Mouse (Mus musculus): ENCODE results near the gene Acat2. TPM values are rescaled to one million over a fixed set of nuclear protein-coding genes. Genes with fewer than 3 reads are reported as not detected.
A peak's percentile ranks its signal among the peaks of the same experiment; 100 is the strongest.
"Not testable (repeated sequence)": the region's sequence is repeated elsewhere in the genome, so short reads cannot be mapped to it uniquely, and the experiment has no call there.

Gene Acat2
- total RNA-seq, 2 experiments from 2014 or later = 78.2 to 190 TPM

DNA sequence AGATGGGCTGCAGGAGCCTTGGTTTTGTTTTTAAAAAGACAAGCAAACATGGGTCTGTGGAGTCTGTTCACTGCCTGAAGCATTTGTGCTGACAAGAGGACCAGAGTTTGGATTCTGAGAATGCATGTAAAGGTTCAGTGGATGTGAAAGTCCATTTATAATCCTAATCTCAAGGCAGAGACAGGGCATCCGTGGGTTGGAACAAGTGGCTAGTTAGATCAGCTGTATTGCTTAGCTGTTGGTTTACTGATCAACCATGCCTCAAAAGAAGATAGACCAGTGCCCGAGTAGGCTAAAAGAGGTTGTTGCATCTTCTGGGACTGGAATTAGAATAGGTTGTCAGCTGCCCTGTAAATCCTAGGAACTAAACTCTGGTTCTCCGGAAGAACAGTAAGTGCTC is 2.9 kb upstream of the Acat2 start:
- DNase-seq (ENCODE audit: low spot score in 2 of 2) = no peak

DNA sequence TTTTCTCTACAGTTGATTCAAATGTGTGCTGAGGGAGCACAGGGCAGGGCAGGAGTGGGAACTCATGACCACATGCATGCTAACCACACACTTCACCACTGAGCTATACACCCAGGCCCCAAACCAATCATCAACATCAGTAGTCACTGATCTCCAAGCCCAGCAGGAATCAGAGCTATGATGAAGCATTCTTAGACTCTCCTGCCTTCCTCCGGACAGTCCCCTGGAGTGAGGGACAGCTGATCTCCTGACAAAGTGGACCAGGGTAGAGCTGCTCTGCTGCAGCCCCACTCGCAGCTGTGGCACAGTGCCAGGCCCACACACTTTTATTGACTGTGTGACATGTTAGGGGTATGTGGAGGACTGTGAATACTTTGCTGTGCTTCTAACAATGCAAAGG is 1.2 kb downstream of the Acat2 start:
- not testable (repeated sequence) for DNase-seq (ENCODE audit: low spot score in 2 of 2)

DNA sequence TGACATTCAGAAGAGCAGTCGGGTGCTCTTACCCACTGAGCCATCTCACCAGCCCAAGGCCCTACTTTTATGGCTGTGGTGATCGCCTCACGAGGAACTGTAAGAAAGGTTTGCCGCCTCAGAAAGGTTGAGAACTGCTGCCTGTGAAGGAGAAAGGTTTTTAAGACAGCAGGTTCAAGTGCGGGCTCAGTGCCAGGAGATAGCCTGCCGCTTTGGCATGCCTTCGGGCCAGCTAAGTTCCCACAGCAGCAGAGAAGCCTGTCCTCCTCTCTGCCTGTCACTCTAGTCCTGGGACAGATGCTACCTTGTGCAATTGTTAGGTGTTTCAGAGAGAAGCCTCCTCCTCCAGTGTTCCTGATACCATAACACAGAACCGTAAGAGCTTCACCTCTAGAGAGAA is 3.9 kb downstream of the Acat2 start:
- no peak for DNase-seq (ENCODE audit: low spot score in 2 of 2)

GRCm38 (mm10) chr17:12949669-12950068 is 10.9 kb downstream of the Acat2 start:
- DNase-seq (ENCODE audit: low spot score in 2 of 2) = no peak

GRCm38 (mm10) chr17:12942459-12943162 is 17.9 kb downstream of the Acat2 start:
- DNase-seq (ENCODE audit: low spot score in 2 of 2) = no peak

DNA sequence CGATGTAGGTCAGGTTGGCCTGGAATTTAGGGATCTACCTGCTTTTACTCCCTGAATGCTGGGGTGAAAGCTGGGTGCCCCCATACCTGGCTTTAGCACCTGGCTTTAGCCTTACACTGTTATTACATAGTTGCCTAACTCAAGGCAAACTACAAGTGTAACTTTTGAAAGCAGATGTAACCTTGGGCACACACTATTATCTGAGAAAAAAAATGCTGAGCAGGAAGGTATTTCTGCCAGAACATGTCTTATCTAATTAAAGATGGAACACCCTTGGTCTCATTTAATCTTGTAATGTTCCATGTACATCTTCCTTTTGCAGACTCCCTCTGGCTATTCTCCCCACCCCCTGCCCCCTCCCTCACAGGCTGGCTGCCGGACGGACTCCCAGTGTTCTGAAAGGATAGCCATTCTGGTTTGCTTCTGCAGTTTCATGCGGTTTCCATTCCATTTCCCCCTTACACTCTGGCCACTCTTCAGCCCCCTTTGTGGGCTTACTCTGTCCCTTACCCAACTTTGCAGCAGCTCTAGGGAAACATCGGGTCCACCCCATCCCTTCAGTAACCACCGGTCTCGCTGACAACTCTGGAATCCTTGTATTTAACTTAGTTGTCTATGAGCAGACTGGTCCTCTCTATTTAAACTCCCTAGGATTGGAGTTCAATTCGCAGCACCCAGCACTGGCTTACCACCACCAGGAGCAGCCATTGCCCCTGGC is 18.8 kb downstream of the Acat2 start:
- DNase-seq (ENCODE audit: low spot score in 2 of 2) = no peak

DNA sequence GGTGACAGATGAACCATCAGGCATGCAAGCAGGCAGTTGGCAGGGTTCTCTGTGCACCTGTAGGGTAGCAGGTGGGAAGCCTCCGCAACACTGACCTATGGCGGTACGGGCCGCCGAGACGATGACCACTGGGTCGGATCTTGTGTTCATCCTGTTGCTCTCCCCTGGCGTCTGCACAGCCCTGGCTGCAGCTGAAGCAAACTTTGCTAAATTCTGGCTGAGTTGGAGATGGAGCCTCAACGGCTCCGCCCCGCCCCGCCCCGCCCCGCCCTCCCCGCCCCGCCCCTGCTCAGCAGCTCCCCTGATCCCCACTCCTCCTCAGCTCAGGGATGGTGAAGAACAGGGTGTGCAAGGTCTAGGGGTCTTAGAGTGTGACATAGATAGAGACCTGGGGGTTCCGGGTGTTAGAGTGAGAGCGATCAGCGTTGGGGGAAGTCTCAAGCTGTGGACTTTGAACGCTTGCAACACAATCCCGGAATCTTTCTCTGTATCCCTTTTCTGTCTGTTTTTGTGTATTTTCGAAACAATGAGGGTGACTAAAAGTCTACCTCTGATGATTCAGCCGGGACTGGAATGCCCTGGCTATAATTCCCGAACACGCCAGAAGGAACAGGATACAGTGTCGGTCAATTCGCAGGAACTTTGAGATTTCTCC is 20.3 kb downstream of the Acat2 start, which contains the start of gene Acat3:
Gene Acat3 (minus strand): TSS at position 450 of the 655 bp plus-strand sequence.
- DNase-seq (ENCODE audit: low spot score in 2 of 2) = peak in 1 of 2 experiments; percentile 6

DNA sequence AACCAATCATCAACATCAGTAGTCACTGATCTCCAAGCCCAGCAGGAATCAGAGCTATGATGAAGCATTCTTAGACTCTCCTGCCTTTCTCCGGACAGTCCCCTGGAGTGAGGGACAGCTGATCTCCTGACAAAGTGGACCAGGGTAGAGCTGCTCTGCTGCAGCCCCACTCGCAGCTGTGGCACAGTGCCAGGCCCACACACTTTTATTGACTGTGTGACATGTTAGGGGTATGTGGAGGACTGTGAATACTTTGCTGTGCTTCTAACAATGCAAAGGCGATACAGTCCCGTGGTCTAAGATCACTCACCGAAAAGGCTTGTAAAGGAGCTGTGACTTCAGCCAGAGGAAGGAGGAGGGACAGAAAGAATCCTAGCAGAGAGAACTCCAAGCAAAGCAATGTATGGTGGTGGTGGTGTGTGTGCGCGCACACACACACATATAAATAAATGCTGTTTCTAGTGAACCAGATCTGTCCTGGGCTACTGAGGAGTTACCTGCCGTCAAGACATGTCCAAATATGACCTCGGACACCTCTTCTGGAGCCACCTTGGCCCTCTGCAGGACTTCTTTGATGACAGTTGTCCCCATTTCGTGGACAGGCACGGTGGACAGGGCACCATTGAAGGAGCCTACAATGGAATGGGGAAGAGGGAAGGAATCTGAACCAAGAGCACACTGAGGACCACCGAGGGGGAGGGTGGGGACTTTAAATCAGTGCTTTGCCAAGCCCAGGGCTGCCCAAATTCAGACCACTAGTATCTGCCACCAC is 21.0 kb downstream of the Acat2 start:
- DNase-seq (ENCODE audit: low spot score in 2 of 2) = not testable (repeated sequence)

DNA sequence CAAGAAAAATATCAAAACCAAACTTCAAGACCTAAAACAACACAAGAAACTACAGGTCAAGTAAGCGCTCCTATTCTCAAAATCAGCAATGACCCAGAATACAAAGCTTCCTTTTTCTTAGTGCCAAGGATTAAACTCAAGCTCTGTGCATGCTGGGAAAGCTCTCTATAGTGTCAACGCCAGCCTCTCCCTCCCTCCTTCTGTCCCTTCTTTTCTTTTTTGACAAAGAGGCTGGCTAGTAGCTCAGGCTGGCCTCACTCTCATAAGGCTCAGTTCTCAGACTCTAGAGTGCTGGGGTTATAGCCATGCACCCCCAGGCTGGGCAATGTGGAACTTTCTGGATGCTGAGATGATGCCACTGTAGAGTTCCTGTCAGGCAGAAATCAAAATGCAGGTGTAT is 22.5 kb downstream of the Acat2 start:
- DNase-seq (ENCODE audit: low spot score in 2 of 2) = no peak

GRCm38 (mm10) chr17:12937412-12937970 is 23.1 kb downstream of the Acat2 start:
- no peak for DNase-seq (ENCODE audit: low spot score in 2 of 2)

- DNase-seq (ENCODE audit: low spot score in 2 of 2) = no peak
Measured at GRCm38 (mm10) chr17:12935719-12936118, 24.8 kb downstream of the Acat2 start.

DNA sequence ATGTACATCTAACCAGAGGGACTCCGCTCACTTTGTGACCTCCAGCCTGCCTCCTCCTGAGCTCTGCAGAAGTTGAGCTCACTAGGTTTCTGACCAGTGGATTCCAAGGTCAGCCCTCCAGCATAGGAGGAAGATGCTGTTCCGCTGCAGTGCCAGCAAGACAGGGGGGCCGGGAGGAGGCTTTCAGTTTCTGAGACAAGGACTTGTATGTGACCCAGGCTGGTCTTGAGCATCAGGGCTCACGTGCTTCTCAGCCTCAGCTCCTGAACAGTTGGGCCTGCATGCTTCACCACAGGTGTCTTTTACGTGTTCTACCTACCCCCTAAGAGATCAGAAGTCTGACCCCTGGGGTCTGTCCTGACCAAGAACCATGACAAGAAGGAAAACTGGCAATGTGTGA is 29.0 kb downstream of the Acat2 start:
- not testable (repeated sequence) for DNase-seq (ENCODE audit: low spot score in 2 of 2)

GRCm38 (mm10) chr17:12925703-12926180 is 34.8 kb downstream of the Acat2 start:
- DNase-seq (ENCODE audit: low spot score in 2 of 2) = no peak

GRCm38 (mm10) chr17:12925001-12925400 is 35.5 kb downstream of the Acat2 start:
- DNase-seq (ENCODE audit: low spot score in 2 of 2) = no peak

DNA sequence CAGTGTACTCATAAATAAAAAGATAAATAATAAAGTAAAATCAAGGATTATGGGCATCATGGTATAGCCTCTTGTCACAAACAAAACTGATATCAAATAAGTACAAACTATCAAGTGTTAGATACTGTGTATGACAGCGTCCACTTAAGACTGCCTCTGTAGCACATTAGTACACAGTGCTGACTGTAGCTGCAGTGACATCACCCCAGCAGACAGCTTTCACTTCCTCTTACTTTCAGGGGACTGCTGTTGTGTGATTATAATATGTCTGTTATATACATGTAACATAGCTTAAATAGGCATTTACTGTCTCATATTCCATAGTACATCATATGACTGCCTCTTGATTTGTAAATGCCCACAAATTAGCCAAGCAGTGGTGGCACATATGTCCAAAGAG is 39.5 kb downstream of the Acat2 start:
- DNase-seq (ENCODE audit: low spot score in 2 of 2) = no peak

GRCm38 (mm10) chr17:12916588-12917380 is 43.8 kb downstream of the Acat2 start:
- DNase-seq (ENCODE audit: low spot score in 2 of 2) = peak in 1 of 2 experiments; percentile 54

DNA sequence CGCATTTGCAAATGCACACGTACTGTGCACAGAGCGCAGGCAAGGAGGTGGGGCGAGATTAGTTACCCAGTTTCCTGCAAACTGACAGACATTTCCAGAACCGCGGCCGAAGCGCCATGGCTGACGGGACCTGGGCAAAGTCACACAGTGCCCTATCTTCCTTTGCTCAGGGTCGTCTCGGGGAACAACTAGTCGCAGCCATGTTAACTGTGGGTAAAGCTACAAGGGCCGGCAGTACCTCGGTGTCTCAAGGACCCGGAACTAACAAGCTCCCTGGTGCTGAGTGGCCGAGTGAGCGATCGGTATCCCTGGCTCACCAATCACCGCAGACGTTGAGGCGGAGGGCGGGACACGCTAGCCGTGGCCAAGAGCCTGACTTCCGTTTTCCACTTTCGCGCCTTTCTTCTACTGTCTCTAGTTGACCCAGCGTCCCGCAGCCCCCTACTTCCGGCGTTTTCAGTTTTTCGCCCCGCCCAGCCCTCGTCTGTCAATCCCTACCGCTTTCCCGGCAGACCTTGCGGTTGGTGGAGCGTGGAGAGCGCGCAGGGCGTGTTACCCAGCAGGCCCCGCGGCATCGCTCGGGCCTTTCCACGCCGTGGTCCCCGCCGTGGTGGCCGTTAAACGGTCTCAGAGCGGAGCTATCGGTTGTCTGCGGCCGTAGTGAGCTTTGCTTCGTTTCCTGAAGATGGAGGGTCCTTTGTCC is 44.5 kb downstream of the Acat2 start, which contains the start of gene Mrpl18:
Gene Mrpl18 (minus strand): TSS at position 465 of the 703 bp plus-strand sequence.
- peak; percentile 92 for DNase-seq (ENCODE audit: low spot score in 2 of 2)

DNA sequence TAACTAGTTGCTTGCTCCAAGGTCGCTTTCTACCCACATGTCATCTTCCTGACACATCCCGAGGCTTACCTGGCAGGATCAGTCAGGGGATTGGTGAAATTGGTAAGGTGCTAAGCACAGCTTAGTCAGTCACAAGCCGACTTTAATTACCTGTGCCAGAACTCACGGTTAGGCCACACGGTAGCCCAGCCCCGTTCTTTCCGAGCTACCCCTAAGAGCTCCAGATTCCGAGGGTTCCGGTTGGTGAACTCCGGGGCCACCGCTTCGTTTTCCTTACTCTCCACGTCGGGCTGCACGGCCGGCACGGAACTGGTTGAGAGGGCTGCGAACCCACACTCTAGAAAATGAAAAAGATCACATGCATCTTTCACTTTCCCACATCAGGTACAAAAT is 45.1 kb downstream of the Acat2 start, which contains the start of gene Tcp1:
Gene Tcp1 (plus strand): TSS at position 214 of the 393 bp plus-strand sequence.
- DNase-seq (ENCODE audit: low spot score in 2 of 2) = peak in 1 of 2 experiments; percentile 23

GRCm38 (mm10) chr17:12910391-12910790 is 50.2 kb downstream of the Acat2 start:
- no peak for DNase-seq (ENCODE audit: low spot score in 2 of 2)

All from adrenal gland, adult 18-20 months (tissue).